Mouse (Mus musculus) myocyte (in vitro differentiated cells): ENCODE data around the gene Mcm3ap.

Experiments
- CEBPB ChIP-seq: IDR thresholded peaks from 2 replicates; pipeline ENCODE4 v1.6.1; 2011; ENCODE audit warnings: mild to moderate bottlenecking, moderate library complexity; ENCODE audit not compliant: poor library complexity, insufficient read depth, severe bottlenecking
- E2F4 ChIP-seq: IDR thresholded peaks from one replicate; pipeline ENCODE4 v1.6.1; 2011; ENCODE audit warnings: mild to moderate bottlenecking, control low read depth, moderate library complexity; ENCODE audit not compliant: insufficient read depth
- MAX ChIP-seq: IDR thresholded peaks from one replicate; pipeline ENCODE4 v1.6.1; 2011; ENCODE audit warnings: low read depth, mild to moderate bottlenecking, control low read depth
- MYOD1 ChIP-seq, 3 experiments: IDR thresholded peaks; one replicate each; pipeline ENCODE4 v1.6.1; 2011; ENCODE audit warnings: control low read depth in 2 of 3, low read depth in 2 of 3, mild to moderate bottlenecking in 2 of 3, moderate library complexity in 1 of 3; ENCODE audit not compliant: insufficient read length in 2 of 3, control insufficient read depth in 1 of 3
- MYOG ChIP-seq, 3 experiments: IDR thresholded peaks; one replicate each; pipeline ENCODE4 v1.6.1; 2011; ENCODE audit warnings: control low read depth in 2 of 3, low read depth in 2 of 3, mild to moderate bottlenecking in 2 of 3; ENCODE audit not compliant: insufficient read length in 2 of 3, control insufficient read depth in 1 of 3, insufficient read depth in 1 of 3
- POLR2A ChIP-seq: IDR thresholded peaks from one replicate; pipeline ENCODE4 v1.6.1; 2011; ENCODE audit warnings: low read depth, mild to moderate bottlenecking, control low read depth, moderate library complexity; ENCODE audit not compliant: insufficient read length
- POLR2AphosphoS2 ChIP-seq: IDR thresholded peaks from one replicate; pipeline ENCODE4 v1.6.1; 2011; ENCODE audit warnings: low read depth, control low read depth; ENCODE audit not compliant: insufficient read length
- REST ChIP-seq: IDR thresholded peaks from one replicate; pipeline ENCODE4 v1.6.1; 2011; ENCODE audit warnings: mild to moderate bottlenecking, control low read depth, moderate library complexity; ENCODE audit not compliant: insufficient read depth, insufficient read length
- TCF12 ChIP-seq: IDR thresholded peaks from one replicate; pipeline ENCODE4 v1.6.1; 2011; ENCODE audit warnings: mild to moderate bottlenecking, control low read depth; ENCODE audit not compliant: poor library complexity, insufficient read depth, severe bottlenecking
- TCF3 ChIP-seq: IDR thresholded peaks from one replicate; pipeline ENCODE4 v1.6.1; 2011; ENCODE audit warnings: low read depth, control low read depth; ENCODE audit not compliant: insufficient read length
- USF1 ChIP-seq: IDR thresholded peaks from one replicate; pipeline ENCODE4 v1.6.1; 2011; ENCODE audit warnings: low read depth, mild to moderate bottlenecking, control low read depth, moderate library complexity

DNA sequence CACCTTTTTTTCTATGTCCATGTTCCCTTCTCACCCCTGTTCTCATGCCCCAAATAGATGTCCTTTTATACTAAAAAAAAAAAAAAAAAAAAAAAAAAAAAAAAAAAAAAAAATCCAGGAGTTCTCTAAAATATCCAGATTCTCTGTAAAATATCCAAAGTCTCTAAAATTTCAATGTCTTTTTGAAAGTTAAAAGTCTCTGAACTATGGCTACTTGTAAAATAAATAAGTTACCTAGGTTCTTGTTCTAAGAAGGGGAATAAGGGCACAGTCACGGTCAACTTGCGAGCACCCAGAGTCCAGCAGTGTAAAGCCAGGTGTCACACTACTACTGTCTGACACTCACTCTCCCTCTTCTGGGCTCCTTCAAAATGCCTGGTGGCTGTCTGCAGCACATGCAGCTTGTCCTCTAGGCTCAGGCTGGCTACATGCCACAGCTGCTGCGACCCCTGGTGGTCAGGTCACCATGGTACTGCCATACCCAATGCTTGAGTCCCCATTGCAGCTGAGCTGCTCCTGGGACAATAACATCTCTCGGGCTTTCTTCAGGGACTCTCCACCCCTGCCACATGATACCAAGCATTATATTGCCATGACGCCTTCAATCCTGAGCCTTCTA lies 44.3 kb downstream of the Mcm3ap start:
- TF ChIP-seq MAX (no peak), USF1 (no peak), TCF12 (no peak), CEBPB (no peak), POLR2AphosphoS2 (peak; percentile 22), POLR2A (no peak), E2F4 (no peak), MYOG (IDR thresholded peaks at IDR 0.05; ENCODE audit: control insufficient read depth in 1 of 3, insufficient read depth in 1 of 3, insufficient read length in 2 of 3, low read depth in 2 of 3) (peak in 1 of 3 experiments; percentile 18), REST (no peak), MYOD1 (IDR thresholded peaks at IDR 0.05; ENCODE audit: control insufficient read depth in 1 of 3, insufficient read length in 2 of 3, low read depth in 2 of 3) (peak in 1 of 3 experiments; percentile 44), TCF3 (no peak)
